Mouse (Mus musculus): ENCODE results near the gene Hif3a. TPM values are rescaled to one million over a fixed set of nuclear protein-coding genes. Genes with fewer than 3 reads are reported as not detected.
A peak's percentile ranks its signal among the peaks of the same experiment; 100 is the strongest.

Gene Hif3a
- polyA plus RNA-seq, 1 experiment from 2014 or later = 5.7 TPM

GRCm38 (mm10) chr7:17065620-17066019, 3.4 kb upstream of the Hif3a start:
- peaks cover 23% of the 10 kb centered on the region for H3K27me3 ChIP-seq (replicated peaks; ENCODE audit: low read depth, poor library complexity, severe bottlenecking)
- H3K27ac ChIP-seq (replicated peaks) = no peak overlapping the region
- DNase-seq (ENCODE audit: low spot score) = peak; percentile 5
- no peak overlapping the region for H3K4me3 ChIP-seq
- 78% methylated on average over 9 of the region's 9 CpGs for WGBS
- peaks cover 23% of the 10 kb centered on the region for H3K4me1 ChIP-seq
- H3K36me3 ChIP-seq (replicated peaks) = no peaks in the 10 kb centered on the region
- H3K9me3 ChIP-seq = no peaks in the 10 kb centered on the region

GRCm38 (mm10) chr7:17062845-17063244, 618 bp upstream of the Hif3a start:
- WGBS = 20% methylated on average over 11 of the region's 11 CpGs
- H3K4me1 ChIP-seq = peaks cover 50% of the 10 kb centered on the region
- peak overlapping the region; percentile 77; the same call in 1 of the 2 replicates for H3K27ac ChIP-seq (replicated peaks)

GRCm38 (mm10) chr7:17060782-17061605, 1.2 kb downstream of the Hif3a start:
- Histone ChIP-seq H3K27me3 (replicated peaks; ENCODE audit: low read depth, poor library complexity, severe bottlenecking) (peaks cover 31% of the 10 kb centered on the region), H3K27ac (replicated peaks) (0 out of 2 replicates have a peak overlapping the region, but pooled peaks have one; percentile 10), H3K4me3 (peak overlapping the region; percentile 63)

More at GRCm38 (mm10) chr7:17062845-17063244, 618 bp upstream of the Hif3a start:
- H3K4me3 ChIP-seq = peak overlapping the region; percentile 63
- no peaks in the 10 kb centered on the region for H3K36me3 ChIP-seq (replicated peaks)
- no peak for DNase-seq (ENCODE audit: low spot score)
- no peaks in the 10 kb centered on the region for H3K9me3 ChIP-seq
- H3K27me3 ChIP-seq (replicated peaks; ENCODE audit: low read depth, poor library complexity, severe bottlenecking) = peaks cover 24% of the 10 kb centered on the region

GRCm38 (mm10) chr7:17060031-17060781, 2.0 kb downstream of the Hif3a start:
- Histone ChIP-seq H3K4me3 (peak overlapping the region; percentile 5; the same call in 1 of the 2 replicates), H3K9me3 (0 out of 2 replicates have a peak, but pooled peaks cover 2% of the 10 kb centered on the region), H3K27me3 (replicated peaks; ENCODE audit: low read depth, poor library complexity, severe bottlenecking) (peaks cover 32% of the 10 kb centered on the region), H3K36me3 (replicated peaks) (no peaks in the 10 kb centered on the region), H3K4me1 (peaks cover 72% of the 10 kb centered on the region), H3K27ac (replicated peaks) (0 out of 2 replicates have a peak overlapping the region, but pooled peaks have one; percentile 10)
- WGBS = 81% methylated on average over 9 of the region's 9 CpGs
- peak; percentile 8 for DNase-seq (ENCODE audit: low spot score)

More at GRCm38 (mm10) chr7:17060782-17061605, 1.2 kb downstream of the Hif3a start:
- Histone ChIP-seq H3K9me3 (0 out of 2 replicates have a peak, but pooled peaks cover 2% of the 10 kb centered on the region), H3K36me3 (replicated peaks) (no peaks in the 10 kb centered on the region), H3K4me1 (peaks cover 67% of the 10 kb centered on the region)
- 83% methylated on average over 22 of the region's 22 CpGs for WGBS
- DNase-seq (ENCODE audit: low spot score) = peak; percentile 7

GRCm38 (mm10) chr7:17059463-17059844, 2.8 kb downstream of the Hif3a start:
- H3K4me3 ChIP-seq = no peak overlapping the region
- no peak overlapping the region; the same call in 1 of the 2 replicates for H3K27ac ChIP-seq (replicated peaks)
- 93% methylated on average over 3 of the region's 3 CpGs for WGBS
- H3K36me3 ChIP-seq (replicated peaks) = 0 out of 2 replicates have a peak, but pooled peaks cover 2% of the 10 kb centered on the region
- 0 out of 2 replicates have a peak, but pooled peaks cover 2% of the 10 kb centered on the region for H3K9me3 ChIP-seq
- no peak for DNase-seq (ENCODE audit: low spot score)
- peaks cover 32% of the 10 kb centered on the region for H3K27me3 ChIP-seq (replicated peaks; ENCODE audit: low read depth, poor library complexity, severe bottlenecking)
- peaks cover 72% of the 10 kb centered on the region for H3K4me1 ChIP-seq

GRCm38 (mm10) chr7:17058816-17059462, 3.3 kb downstream of the Hif3a start:
- peaks cover 3% of the 10 kb centered on the region; the same call in 1 of the 2 replicates for H3K36me3 ChIP-seq (replicated peaks)
- peak overlapping the region; percentile 84 for H3K27ac ChIP-seq (replicated peaks)
- peak overlapping the region; percentile 45 for H3K4me3 ChIP-seq
- WGBS = 76% methylated on average over 8 of the region's 8 CpGs
- 0 out of 2 replicates have a peak, but pooled peaks cover 2% of the 10 kb centered on the region for H3K9me3 ChIP-seq
- peaks cover 32% of the 10 kb centered on the region for H3K27me3 ChIP-seq (replicated peaks; ENCODE audit: low read depth, poor library complexity, severe bottlenecking)
- H3K4me1 ChIP-seq = peaks cover 72% of the 10 kb centered on the region
- peak; percentile 7 for DNase-seq (ENCODE audit: low spot score)

GRCm38 (mm10) chr7:17058071-17058689, 4.0 kb downstream of the Hif3a start:
- peaks cover 2% of the 10 kb centered on the region; the same call in 1 of the 2 replicates for H3K9me3 ChIP-seq
- H3K27ac ChIP-seq (replicated peaks) = peak overlapping the region; percentile 84
- DNase-seq (ENCODE audit: low spot score) = peak; percentile 83
- H3K36me3 ChIP-seq (replicated peaks) = peaks cover 10% of the 10 kb centered on the region; the same call in 1 of the 2 replicates
- H3K4me1 ChIP-seq = peaks cover 71% of the 10 kb centered on the region
- H3K27me3 ChIP-seq (replicated peaks; ENCODE audit: low read depth, poor library complexity, severe bottlenecking) = peaks cover 26% of the 10 kb centered on the region
- WGBS = 2% methylated on average over 16 of the region's 16 CpGs
- H3K4me3 ChIP-seq = peak overlapping the region; percentile 45

- H3K27me3 ChIP-seq (replicated peaks; ENCODE audit: low read depth, poor library complexity, severe bottlenecking) = peaks cover 21% of the 10 kb centered on the region
- peak; percentile 47 for DNase-seq (ENCODE audit: low spot score)
- H3K36me3 ChIP-seq (replicated peaks) = peaks cover 10% of the 10 kb centered on the region; the same call in 1 of the 2 replicates
- peak overlapping the region; percentile 67 for H3K4me3 ChIP-seq
- 37% methylated on average over 14 of the region's 14 CpGs for WGBS
- peaks cover 60% of the 10 kb centered on the region for H3K4me1 ChIP-seq
- peak overlapping the region; percentile 82 for H3K27ac ChIP-seq (replicated peaks)
- H3K9me3 ChIP-seq = peaks cover 2% of the 10 kb centered on the region; the same call in 1 of the 2 replicates
Measured at GRCm38 (mm10) chr7:17056601-17057523, 5.4 kb downstream of the Hif3a start.

- Histone ChIP-seq H3K9me3 (peaks cover 2% of the 10 kb centered on the region; the same call in 1 of the 2 replicates), H3K36me3 (replicated peaks) (peaks cover 10% of the 10 kb centered on the region; the same call in 1 of the 2 replicates), H3K27ac (replicated peaks) (peak overlapping the region; percentile 82), H3K4me1 (peaks cover 53% of the 10 kb centered on the region), H3K4me3 (peak overlapping the region; percentile 67), H3K27me3 (replicated peaks; ENCODE audit: low read depth, poor library complexity, severe bottlenecking) (peaks cover 14% of the 10 kb centered on the region)
- under 1% methylated on average over 42 of the region's 42 CpGs for WGBS
- DNase-seq (ENCODE audit: low spot score) = peak; percentile 85
Measured at GRCm38 (mm10) chr7:17056081-17056581, 6.1 kb downstream of the Hif3a start.

- Histone ChIP-seq H3K36me3 (replicated peaks) (peaks cover 10% of the 10 kb centered on the region; the same call in 1 of the 2 replicates), H3K9me3 (peaks cover 2% of the 10 kb centered on the region; the same call in 1 of the 2 replicates), H3K27ac (replicated peaks) (no peak overlapping the region), H3K4me3 (peak overlapping the region; percentile 67), H3K4me1 (peaks cover 47% of the 10 kb centered on the region), H3K27me3 (replicated peaks; ENCODE audit: low read depth, poor library complexity, severe bottlenecking) (peaks cover 8% of the 10 kb centered on the region; the same call in 1 of the 2 replicates)
- WGBS = 91% methylated on average over 4 of the region's 4 CpGs
- no peak for DNase-seq (ENCODE audit: low spot score)
Measured at GRCm38 (mm10) chr7:17055287-17055946, 6.8 kb downstream of the Hif3a start.
